Mouse (Mus musculus) testis, adult 10 weeks (tissue): Measurements from ENCODE around the gene Rtcb. TPM values are rescaled to one million over a fixed set of nuclear protein-coding genes. Genes with fewer than 3 reads are reported as not detected.

Experiments used
- polyA plus RNA-seq: library from polyadenylated mRNA; stranded (reverse); fragments of 350-450 nt; fragmentation: Illumina TruSeq; extraction: RNeasy Lipid Tissue Mini Kit (QIAGEN cat#74804); gene quantifications from one replicate; pipeline ENCODE4 v1.2.3, GENCODE M21; 2014; ENCODE audit warnings: low read depth, low replicate concordance

Gene Rtcb
- polyA plus RNA-seq: 17.4 TPM

DNA sequence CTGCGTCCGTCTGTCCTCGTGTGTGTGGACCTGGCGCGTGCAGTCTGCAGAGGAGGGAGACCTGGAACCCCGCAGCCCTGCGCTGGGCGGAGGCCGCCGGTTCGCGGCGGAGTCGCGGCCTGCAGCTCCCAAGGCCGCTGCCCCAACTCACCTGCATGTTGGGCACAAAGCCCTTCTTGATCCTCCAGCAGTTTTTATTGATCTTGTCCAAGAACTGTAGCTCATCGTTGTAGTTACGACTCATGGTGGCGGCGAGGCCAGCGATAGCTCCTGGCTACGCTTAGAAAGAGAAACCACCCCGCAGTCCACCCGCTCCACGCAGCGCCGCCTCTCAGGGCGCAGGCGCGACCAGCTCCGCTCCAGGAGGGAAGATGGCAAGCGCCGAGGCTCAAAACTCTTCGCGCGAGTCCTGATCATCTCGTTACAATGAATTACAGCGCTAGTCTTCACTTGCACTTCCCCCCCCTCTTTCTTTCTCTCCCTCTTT lies at the start of gene Rtcb:
TSS of gene Rtcb (minus strand) at position 360 of the 487 bp plus-strand sequence.

DNA sequence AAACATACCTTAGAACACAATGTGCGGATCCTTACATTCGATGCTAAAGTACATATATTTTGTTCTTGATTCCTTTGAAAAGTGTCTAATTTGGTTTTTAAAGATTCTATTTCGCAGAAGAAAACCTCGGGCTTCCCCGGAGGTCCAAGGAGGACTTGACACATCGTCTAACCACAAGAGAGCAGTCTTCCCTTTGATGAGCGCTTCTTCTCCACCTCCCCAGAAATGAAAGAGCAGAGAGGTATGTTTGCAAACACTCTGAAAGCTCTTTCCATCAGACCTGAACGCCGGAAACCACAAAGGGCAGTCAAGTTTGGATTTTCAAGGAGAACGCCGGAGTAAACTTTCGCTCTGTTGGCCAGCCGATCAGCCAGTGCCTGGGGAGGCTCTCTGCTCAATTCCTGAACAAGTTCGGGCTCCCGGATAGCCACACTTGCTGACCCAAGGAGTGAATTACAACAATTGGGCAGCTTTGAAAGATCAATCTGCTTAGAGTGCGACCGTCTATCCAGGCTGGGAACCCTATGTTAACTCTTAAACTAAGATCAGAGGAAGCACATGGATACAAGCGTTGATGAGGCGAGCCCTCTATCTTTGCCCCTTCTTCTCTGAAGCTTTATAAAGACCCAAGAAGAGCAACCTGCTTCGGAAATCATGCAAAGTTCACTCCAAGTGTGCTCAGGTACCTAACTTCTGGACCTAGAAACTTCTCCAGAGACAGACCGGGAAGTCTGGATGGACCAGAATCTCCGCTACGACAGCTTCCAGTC lies 29.8 kb downstream of the Rtcb start, which contains the start of gene Ascl4:
TSS of gene Ascl4 (plus strand) at position 6 of the 770 bp plus-strand sequence.

DNA sequence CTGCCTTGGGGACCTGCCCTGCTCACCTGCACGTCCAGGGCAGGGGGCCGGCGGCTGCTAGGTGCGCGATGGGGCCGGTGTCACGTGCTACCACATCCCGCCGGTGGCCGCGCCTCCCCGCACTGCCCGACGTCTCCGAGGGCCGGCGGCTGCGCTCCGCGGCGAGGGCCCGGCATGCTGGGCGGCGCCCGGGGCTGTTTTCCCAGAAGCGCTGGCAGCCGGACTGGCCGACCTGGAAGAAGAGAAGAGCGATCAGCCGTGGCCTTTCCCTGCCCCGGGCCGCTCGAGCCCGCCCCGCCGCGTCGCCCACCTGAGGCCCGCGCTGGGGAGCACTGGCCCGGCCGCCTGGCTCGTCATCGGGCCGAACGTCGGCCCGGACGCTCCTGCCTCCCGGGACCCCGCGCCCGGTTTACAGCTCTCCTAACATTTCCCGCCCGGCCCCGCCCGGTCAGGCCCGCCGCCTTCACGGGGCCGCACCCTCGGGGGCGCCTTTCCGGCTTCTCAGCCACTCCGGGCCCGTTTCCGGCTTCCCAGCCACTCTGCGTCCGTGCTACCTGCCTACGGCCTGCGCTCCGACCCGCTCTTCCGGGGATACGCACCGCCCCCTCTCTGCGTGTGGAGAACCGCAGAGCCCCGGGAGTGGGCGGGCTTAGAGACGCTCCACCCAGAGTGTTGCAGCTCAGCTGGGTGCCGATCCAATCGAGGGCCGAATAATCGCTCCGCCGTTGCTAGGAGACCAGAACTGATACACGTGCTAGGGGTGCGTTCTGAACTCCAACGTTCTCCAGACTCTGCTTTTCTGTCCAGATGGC lies 40.9 kb downstream of the Rtcb start, which contains the start of gene Prdm4:
TSS of gene Prdm4 (minus strand) at position 645 of the 812 bp plus-strand sequence.

Other genes starting within 250 kb of the Rtcb start
- 28.6 TPM for gene Pwp1, start 128.3 kb downstream of the Rtcb start, polyA plus RNA-seq
- gene Prdm4, start 40.7 kb downstream of the Rtcb start, polyA plus RNA-seq: 43.5 TPM
- gene Ascl4, start 30.1 kb downstream of the Rtcb start, polyA plus RNA-seq: 0.29 TPM
- 0.38 TPM for gene Bpifc, start 54.1 kb upstream of the Rtcb start, polyA plus RNA-seq
- gene Fbxo7, start 64.1 kb upstream of the Rtcb start, polyA plus RNA-seq: 27.4 TPM